Mouse (Mus musculus) B cell, adult 2 months (primary cell): ENCODE measurements around the gene Sidt1.

Experiments
- DNase-seq, 2 experiments: peaks; one replicate each; pipeline ENCODE4 v3.0.0; 2022

Gene Sidt1

GRCm38 (mm10) chr16:44243323-44243722 is 89.7 kb downstream of the Sidt1 start:
- no peak for DNase-seq

GRCm38 (mm10) chr16:44242633-44243032 is 90.4 kb downstream of the Sidt1 start:
- peak; percentile 78 to 80 for DNase-seq

DNA sequence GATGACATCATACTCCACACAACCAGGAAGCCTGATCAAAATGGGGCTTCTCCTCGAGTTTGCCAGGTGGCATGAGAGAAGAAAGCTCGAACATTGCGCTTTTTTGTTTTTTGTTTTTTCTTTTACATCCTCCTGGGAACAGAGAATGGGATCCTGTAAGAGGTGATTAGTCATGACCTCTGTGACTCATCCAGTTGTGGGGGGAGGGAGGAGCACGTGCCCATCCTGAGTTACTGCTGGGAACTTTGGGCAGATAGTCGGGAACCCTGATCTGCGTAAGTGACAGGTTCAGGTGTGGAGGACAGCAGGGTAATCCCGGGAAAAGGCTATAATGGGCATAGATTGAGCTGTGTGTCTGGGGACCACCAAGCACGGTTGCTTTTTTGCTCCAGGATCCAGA is 92.6 kb downstream of the Sidt1 start:
- DNase-seq: no peak

DNA sequence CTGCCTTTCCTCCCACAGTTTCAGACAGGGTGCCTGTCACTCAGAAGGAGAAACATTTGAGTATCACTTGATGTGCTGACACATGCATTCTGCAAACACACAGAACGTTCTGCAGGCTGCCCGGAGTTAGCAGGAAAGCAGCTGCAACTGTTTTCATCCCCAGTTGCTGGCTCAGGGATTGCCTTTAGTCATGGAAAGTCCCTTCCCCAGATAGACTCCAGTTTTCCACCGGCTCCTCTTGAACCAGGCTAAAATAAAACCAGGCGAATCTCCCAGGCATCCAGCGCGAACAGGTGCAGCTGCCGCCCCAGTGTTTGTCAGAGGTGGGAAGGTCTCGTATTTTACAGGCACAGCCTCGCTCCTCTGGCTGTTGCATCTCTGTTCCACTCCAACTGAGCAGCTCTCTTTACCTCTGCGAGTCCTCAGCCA is 94.1 kb downstream of the Sidt1 start:
- no peak for DNase-seq

DNA sequence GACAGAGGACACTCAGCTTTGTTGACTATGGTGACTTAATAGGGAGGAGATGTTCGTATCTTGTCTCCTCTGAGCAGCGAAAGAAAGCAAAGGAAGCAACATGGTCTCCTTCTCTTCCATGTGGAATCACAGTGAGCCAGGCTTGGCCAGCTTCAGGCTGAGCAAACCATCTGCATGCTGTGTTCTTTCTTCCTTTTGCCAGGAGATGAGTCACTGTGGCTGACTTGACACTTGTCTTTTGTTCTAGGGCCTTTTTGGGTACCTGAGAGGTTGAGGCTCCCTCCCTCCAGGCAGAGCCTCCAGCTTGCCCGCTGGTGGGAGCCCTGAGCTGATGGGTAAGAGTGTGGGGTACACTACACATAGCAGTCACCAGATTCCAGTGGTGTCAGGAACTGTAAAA is 95.2 kb downstream of the Sidt1 start:
- no peak for DNase-seq

- no peak for DNase-seq
Observed at GRCm38 (mm10) chr16:44233019-44233418, 100.0 kb downstream of the Sidt1 start.

GRCm38 (mm10) chr16:44226706-44227291 is 106.2 kb downstream of the Sidt1 start:
- no peak for DNase-seq

GRCm38 (mm10) chr16:44221463-44221862 is 111.5 kb downstream of the Sidt1 start:
- no peak for DNase-seq

DNA sequence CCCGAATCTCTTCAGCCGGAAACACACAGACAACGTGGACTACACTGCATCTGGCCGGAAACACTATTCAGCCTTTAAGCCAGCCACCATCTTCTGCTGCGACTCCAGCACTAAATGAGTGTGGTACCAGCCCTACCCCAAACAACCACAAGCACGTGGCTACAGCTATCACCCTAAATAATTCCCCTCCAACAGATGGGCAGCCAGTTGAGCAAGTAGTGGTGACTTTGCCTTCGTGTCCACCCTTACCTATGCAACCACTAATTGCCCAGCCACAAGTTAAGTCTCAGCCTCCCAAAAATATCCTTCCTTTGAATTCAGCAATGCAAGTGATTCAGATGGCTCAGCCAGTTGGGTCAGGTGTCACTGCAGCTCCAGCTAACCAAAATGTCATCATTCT is 116.6 kb downstream of the Sidt1 start:
- DNase-seq: no peak

DNA sequence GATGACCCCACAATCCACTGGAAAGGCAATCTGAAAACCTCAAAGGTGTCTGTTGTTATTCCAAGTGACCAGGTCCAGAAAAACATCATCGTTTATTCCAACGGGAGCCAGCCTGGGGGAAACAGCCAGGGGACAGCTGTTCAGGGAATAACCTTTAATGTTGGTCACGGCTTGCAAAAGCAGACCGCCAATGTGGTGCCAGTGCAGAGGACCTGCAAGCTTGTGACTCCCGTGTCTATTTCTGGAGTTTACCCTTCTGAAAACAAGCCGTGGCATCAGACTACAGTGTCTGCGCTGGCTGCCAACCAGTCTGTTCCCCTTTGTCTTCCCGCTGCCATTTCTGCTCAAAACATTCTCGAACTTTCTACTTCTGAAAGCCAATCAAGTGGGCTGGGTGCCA is 117.5 kb downstream of the Sidt1 start:
- no peak for DNase-seq

- peak; percentile 34 to 36 for DNase-seq
Observed at GRCm38 (mm10) chr16:44212703-44213102, 120.3 kb downstream of the Sidt1 start.

DNA sequence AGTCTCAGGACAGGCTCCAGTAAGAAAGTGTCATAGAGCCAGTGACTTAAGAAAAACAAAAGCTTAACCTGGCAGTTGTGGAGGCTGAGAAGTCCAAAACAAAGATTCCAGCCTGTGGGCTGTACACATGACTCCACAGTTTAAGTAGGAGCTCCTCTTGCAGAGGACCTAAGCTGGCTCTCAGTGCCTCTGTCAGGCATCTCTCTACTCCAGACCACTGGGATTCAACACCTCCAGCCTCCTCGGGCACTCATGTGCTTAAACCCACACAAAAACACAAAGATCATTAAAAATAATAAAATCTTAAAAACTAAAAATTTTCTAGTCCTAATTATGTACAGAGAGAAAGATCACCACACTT is 122.0 kb downstream of the Sidt1 start:
- DNase-seq: no peak

DNA sequence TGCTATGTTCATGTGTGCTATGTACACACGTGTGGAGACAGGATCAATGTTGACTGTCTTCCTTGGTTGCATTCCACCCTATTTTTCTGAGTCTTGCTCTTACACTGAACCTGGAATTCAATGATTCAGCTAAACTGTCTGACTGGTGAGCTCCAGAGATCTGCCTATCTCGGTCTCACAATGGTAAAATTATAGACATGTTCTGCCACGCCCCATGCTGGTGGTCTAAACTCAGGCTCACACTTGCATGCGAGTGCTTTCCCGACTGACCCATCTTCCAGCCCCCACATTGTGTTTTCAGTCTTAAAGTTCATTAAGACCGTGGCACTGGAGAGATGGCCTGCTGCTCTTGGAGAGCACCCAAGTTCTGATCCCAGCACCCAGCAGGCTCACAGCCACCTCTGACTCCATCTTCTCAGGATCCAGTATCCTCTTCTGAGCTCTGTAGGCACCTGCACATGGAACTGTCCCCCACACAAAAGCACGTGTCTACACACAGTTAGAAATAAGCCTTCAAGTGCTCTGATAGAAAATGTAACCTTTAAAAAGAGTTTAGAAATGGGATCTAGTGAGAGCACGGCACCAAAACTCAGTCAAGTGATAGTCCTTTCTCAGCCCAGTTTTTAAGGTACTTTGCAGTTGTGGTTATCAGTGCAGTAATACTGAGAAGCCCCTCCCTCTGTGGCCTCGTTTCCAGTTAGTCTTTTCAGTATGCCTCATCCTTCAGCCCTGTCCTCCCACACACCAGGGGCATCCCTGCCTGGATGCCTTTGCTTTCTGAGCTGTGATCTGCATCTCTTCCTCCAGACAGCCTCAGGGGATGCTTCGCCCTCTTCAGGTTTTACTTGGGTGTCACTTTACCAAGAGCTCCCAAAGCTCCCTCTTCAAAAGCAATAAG is 122.6 kb downstream of the Sidt1 start:
- DNase-seq: no peak

DNA sequence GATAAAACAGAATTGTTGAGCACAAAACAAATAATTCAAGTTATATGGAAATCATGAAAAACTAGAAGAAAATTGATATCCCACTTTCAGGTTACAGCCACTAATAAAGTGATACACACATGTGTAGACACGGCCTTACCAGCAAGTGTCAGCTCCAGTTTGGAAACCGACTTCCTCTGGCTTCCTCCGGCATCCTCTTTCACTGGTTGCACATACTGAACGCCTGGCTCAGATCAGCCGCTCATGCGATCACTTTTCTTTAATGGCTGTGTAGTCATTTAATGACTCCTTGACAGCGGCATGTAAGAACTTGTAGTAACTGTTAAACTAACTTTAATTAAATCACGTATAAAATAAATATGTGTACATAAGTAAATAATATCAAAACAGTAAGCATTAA is 127.0 kb downstream of the Sidt1 start:
- DNase-seq: no peak

DNA sequence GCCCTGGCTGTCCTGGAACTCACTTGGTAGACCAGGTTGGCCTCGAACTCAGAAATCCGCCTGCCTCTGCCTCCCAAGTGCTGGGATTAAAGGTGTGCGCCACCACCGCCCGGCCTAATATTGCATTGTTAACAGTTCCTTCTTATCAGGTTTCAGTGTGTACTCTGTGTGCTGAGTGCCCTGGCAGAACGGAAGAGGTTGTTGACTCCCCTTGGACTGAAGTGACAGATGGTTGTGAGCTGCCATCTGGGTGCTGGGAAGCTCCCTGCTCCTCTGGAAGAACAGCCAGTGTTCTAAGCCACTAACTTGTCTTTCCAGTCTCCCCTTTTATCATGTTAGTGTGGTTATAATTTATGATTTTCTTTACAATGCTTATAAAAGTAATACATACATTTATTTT is 128.7 kb downstream of the Sidt1 start:
- DNase-seq: no peak

DNA sequence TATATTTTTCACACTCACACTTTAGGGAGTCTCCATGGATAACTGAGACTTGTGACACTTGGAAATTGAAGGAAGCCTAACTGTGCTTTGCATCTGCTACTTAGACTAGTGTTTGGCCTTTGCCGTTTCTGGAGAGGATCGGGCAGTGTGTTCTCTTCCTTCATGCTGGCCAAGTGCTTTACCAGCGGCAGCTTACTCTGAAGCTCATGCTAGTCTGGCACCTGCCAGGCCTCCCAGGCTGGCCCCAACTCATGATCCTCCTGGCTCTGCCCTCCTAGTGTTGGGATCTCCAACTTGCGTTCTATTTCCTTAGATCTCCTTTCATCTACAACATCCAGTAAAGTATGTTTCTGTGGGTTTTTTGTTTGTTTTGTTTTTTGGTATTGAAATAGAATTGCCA is 132.8 kb downstream of the Sidt1 start:
- DNase-seq: no peak

DNA sequence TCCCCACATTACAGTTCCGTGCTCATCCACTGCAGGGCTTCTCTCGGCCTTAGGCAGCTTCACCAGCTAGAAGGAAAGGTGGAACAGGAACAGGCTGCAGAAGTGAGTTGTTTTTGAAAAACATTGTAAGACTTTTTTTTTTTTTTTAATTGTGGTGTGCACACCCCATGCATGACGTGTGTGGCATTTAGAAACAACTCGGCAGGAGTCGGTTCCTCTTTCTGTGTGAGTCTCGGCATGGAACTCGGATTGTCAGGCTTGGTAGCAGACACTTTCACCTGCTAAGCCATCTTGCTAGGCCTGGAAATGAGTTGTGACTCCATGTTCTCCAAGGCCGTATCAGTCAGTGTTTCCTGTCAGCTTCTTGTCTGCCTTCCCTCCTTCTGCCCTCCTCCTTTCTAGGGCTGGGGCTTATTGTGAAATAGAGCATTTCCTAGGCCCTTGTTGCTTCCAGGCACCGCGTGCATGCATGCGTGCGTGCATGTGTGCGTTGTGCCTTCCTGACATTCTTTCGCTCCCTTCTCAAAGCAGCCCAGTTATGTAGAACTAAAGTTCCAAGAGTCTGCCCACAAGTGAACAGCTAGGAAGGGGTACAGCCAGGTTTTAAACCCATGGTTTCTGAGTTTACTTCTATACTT is 133.8 kb downstream of the Sidt1 start:
- DNase-seq: peak; percentile 78 to 83

- DNase-seq: no peak
Observed at GRCm38 (mm10) chr16:44190968-44191367, 142.0 kb downstream of the Sidt1 start.
